Mouse (Mus musculus): ENCODE measurements around the gene Gm47429.
"Not testable (repeated sequence)": the region's sequence is repeated elsewhere in the genome, so short reads cannot be mapped to it uniquely, and the experiment has no call there.

Gene Gm47429

DNA sequence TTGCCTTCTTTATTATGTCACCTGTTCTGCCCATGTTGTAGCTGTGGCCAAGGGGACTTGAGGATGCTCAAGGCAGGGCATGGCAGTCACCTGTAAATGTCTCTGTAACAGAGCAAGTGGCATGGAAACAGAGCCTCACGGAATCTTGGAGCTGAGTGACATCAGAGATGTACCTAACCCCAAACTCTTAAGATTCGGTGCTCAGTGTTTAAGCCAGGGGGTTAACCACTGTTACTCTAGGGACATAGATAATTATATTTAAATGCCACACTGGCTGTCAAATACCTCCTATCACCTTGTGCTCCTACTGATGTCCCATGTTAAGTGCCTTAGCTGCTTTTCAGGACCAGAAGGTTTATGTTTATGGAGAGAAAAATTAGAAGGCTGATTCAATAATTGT is at the start of gene Gm47429:
Gene Gm47429 (minus strand): TSS at position 101 of the 400 bp plus-strand sequence.
- DNase-seq (ENCODE audit: low spot score in 2 of 2): no peak

- DNase-seq (ENCODE audit: low spot score in 2 of 2): not testable (repeated sequence)
These were observed 44.8 kb upstream of the Gm47429 start for GRCm38 (mm10) chr13:50488510-50488909.

GRCm38 (mm10) chr13:50467007-50467406 is 23.3 kb upstream of the Gm47429 start, which contains the start of gene Nutm2:
Gene Nutm2, plus strand, starts transcription at chr13:50467307.
- no peak for DNase-seq (ENCODE audit: low spot score in 2 of 2)

GRCm38 (mm10) chr13:50464621-50465562 is 21.2 kb upstream of the Gm47429 start:
- DNase-seq (ENCODE audit: low spot score in 2 of 2): no peak

DNA sequence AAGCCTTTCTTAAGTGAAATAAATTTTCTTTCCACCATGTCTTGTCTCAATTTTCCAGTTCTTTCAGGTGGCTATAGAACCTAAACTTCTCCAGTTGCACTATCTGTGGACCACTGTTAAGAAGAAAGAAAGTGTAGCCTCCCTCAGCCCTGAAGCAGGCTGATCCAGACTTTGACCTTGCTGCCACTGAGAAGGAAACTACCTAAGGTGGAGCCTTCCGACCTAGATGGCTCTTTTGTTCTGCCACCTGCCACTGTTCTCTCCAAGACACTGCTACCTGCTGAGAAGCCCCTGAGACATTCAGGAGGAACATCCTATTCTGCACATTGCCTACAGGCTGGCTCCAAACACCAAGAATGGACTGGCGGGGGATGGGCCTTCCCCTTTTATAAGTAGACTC is 16.7 kb upstream of the Gm47429 start:
- not testable (repeated sequence) for DNase-seq (ENCODE audit: low spot score in 2 of 2)

- DNase-seq (ENCODE audit: low spot score in 2 of 2): no peak
These were observed 9.7 kb upstream of the Gm47429 start for GRCm38 (mm10) chr13:50453426-50453825.

- DNase-seq (ENCODE audit: low spot score in 2 of 2): not testable (repeated sequence)
These were observed 8.6 kb upstream of the Gm47429 start for GRCm38 (mm10) chr13:50452266-50452665.

DNA sequence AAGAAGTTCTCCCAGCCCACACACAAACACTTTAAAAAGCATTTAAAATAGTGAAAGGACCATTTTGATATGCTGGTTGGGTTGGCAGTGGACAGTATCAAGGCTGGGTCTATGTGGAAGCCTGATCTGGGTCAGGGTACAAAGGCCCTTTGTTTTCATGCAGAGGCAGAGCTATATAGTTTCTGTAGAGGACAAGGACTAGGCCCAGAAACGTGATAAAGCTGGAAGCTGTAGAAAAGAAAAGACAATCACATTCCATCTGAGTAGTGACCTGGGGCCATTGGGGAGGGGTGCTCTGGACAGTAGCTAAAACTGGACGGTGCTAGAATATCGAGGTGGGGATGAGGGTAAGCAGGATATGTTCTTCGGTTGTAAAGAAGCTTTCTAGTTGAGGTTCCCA is 1.5 kb upstream of the Gm47429 start:
- no peak for DNase-seq (ENCODE audit: low spot score in 2 of 2)

DNA sequence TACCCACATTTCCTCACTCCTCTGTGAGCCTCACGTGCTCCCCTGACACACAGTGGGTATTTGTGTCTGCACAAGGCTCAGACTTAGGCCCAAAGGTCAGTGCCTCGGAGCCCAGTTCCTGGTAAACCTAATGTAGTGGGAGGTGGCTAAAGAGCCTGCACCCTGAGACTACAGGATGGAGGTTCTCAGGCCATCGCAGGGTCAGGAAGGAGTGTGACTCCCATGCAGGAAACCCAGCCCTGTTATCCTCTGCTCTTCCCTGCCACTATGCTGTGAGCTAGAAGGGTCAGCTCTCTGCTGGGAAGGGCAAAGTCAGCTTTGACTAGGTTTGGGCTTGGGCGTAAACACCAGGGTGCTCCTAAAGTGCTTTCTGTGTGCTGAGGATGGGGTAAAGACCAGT is 17.0 kb downstream of the Gm47429 start:
- DNase-seq (ENCODE audit: low spot score in 2 of 2): no peak

GRCm38 (mm10) chr13:50424517-50424916 is 19.2 kb downstream of the Gm47429 start:
- DNase-seq (ENCODE audit: low spot score in 2 of 2): no peak

DNA sequence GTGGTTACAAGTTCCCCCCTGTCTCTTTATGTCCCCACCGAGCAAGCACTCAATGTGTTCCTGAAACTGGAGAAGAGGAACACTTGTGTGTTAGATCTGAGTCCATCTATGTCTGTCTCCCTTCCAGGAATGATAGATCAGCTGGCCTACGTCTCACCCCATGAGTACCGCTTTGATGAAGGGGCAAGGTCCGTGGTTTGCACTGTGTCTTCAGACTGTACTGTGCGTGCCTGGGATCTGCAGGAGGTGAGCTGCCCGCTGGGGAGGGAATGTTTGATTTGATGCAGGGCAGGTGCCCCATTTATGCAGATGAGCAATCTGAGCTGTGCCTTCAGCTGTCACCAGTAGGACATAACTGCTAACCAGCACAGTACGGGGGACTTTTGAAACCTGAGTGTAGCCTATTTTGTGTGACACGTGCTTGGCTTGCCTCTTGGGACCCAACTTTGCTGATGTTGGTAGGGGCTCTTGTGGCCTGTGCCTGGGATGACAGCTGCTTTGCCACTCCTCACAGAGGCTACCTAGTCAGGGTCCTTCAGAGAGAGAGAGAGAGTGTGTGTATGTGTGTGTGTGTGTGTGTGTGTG is 20.0 kb downstream of the Gm47429 start:
- no peak for DNase-seq (ENCODE audit: low spot score in 2 of 2)

DNA sequence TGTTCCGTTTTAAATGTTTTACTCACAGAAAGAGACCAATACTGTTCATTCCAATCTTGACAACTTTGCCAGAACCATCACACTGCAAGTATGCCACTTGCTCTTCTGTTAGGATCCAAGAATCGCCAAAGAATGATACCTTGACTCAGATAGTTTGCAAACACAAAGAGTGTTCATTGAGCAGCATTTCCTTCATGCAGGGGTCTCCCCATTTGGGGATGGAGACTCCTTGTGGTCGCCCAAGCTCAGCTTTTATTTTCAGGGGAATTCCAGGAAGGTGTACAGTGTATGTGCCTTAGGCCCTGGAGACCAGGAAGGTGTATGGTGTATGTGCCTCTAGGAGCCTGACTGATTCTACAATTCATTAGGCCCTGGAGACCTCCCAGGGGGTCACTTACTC is 25.3 kb downstream of the Gm47429 start:
- DNase-seq (ENCODE audit: low spot score in 2 of 2): no peak

GRCm38 (mm10) chr13:50417389-50418183 is 26.1 kb downstream of the Gm47429 start, which contains the start of gene Fbxw17:
Gene Fbxw17, plus strand, starts transcription at chr13:50417864.
- DNase-seq (ENCODE audit: low spot score in 2 of 2): peak; percentile 78 to 83
